Mouse (Mus musculus): ENCODE results near the gene Serf2. TPM values are rescaled to one million over a fixed set of nuclear protein-coding genes. Genes with fewer than 3 reads are reported as not detected.

The Serf2 gene
- polyA plus RNA-seq (2014; fragmentation: Illumina TruSeq; extraction: RNeasy Lipid Tissue Mini Kit (QIAGEN cat#74804); ENCODE audit: insufficient read depth, low read depth, low replicate concordance), result 691 TPM

DNA sequence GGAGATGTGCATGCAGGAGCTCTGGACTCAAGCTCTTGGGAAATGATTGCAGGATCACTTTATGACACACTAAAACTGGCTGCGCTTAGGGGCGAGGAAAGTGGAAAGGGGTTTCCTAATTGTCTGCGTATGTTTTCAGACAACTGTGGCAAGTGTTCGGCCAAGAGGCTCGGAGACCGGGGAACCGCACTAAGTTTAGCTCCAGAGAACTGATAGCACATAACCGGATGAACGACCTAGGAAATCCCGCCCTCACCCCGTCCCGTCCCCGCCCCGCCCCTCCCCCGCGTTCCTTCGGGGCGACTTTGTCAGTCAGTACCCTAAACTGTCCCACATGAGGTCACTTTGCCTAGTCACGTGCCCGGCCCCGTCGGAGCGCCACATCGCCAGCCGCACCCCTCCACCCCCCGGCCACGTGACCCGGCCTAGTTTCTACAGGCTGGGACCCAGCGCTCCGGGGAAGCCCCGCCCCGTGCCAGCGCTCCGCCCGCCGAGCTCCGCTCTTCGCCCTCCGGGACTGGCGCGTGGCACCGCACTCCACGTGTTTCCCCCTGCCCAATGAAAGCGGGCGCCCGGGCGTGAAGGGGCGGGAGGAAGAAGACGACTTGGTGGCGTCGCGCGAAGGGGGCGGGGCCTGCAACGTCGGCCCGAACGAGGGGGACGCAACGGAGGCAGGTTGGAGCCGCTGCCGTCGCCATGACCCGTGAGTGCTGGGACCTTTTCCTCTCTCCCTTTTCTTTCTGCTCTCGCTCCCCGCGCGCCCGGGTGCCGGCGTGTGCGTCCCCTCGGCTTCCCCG lies at the start of gene Serf2:
TSS of gene Serf2 (plus strand) at position 457 of the 797 bp plus-strand sequence.

DNA sequence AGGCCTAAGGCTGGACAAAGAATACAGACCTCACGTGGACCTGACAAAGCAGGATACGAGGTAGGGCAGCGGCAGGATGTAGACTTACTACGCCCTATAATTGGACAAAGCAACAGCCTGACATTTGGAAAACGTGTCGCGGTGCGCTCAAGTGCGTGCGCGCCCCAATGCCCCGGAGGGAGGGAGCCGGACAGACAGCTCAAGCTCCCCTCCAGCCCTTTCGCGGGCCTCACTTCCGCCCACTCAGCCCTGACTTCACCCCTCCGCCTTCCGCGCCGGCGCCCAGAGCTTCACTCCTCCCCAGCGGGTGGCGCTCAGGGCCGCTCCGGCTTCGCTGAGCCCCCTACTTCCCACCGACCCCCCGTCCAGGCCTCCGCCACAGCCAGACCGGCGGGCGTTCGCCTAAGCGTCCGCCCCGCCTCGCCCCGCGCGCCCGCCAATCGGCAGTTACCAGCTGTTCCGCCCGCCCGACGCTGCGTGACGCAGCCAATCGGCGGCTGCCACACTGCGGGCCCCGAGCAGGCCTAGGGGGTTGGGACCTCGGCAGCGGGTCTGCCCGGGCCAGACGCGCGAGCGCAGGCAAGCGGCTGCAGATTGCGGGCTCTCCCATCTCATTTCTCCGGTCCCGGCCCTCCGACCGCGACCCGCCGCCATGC lies 35.5 kb upstream of the Serf2 start, which contains the start of the genes Pdia3 and Catsper2:
TSS of gene Pdia3 (plus strand) at position 389 of the 656 bp plus-strand sequence.
TSS of gene Catsper2 (minus strand) at position 406 of the 656 bp plus-strand sequence.

DNA sequence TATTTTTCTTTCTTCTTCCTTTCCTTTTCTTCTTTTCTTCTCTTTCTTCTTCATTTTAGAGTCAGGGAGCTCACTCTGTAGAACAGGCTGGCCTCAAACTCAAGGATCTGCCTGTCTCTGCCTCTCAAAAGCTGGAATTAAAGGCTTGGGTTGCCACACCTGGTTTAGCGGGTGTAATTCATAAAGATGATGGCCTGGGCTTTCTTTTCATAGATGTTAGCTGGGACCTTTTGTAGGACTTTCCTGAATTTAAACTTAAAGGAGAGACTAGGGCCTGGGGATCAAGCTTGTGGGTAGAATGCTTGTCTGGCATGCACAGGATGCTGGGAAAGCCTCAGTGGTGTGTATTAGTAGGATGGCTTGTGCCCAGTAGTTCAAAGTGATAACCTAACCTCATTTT lies 4.8 kb upstream of the Serf2 start, which contains the start of gene Ell3:
TSS of gene Ell3 (minus strand) at position 101 of the 400 bp plus-strand sequence.

DNA sequence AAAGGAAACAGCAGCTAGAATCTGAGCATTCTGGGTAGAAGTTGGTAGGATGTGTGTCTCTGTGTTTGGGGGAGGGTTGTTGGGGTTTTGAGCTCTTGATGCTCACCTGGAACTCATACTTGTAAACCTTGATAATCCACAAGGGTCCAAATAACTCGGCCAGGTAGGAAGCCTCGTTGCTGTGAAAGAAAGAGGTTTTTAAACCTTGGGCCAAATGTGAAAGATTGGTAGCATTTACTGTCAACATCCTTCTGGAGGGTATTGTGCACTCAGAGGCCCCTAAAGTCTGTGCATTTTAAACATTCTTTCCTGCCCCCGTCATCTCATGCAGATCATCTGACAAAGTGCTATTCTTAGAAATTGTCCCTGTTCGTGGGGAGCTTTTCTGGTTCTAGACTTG lies 4.0 kb downstream of the Serf2 start, which contains the start of gene Hypk:
TSS of gene Hypk (plus strand) at position 301 of the 400 bp plus-strand sequence.

DNA sequence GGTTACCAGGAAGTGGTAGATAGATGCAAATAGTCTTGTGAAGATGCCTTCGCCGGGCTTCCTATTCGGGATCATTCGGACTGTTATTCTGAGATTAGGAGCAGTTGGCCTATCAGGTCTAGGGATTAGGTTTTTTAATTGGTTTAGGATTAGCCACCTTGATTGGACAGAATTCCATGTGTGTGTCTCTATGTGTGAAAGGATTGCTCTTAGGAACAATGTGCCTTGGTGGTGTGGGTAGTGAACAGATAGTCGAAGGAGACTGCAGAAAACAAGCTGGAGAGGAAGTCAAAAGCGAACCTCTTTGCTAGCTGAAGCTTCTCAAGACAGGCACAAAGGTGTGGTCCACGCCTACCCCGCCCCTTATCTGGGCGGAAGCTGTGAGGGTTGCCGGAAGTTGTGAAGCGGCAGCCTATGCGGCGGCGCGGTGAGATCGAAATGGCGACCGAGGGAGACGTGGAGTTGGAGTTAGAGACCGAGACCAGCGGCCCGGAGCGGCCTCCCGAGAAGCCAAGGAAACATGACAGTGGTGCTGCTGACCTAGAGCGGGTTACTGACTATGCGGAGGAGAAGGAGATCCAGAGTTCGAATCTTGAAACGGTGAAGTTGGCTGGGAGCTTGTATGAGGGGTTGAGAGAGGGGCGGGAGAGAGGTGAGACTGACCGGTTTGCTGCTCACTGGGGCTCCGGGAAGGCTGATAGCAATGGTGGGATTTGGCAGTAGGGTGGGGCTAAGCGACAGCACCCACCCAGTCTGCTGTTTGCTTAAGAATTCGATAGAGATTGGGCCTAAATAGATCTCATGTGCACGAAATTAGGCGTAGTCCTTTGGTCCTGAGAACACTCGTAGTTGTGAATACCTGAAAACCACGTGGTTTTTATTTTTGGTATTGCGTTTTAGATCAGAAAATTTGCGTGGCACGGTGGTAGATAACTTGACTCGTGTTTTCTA lies 8.0 kb downstream of the Serf2 start, which contains the start of gene Serinc4:
TSS of gene Serinc4 (minus strand) at position 90 of the 951 bp plus-strand sequence.

DNA sequence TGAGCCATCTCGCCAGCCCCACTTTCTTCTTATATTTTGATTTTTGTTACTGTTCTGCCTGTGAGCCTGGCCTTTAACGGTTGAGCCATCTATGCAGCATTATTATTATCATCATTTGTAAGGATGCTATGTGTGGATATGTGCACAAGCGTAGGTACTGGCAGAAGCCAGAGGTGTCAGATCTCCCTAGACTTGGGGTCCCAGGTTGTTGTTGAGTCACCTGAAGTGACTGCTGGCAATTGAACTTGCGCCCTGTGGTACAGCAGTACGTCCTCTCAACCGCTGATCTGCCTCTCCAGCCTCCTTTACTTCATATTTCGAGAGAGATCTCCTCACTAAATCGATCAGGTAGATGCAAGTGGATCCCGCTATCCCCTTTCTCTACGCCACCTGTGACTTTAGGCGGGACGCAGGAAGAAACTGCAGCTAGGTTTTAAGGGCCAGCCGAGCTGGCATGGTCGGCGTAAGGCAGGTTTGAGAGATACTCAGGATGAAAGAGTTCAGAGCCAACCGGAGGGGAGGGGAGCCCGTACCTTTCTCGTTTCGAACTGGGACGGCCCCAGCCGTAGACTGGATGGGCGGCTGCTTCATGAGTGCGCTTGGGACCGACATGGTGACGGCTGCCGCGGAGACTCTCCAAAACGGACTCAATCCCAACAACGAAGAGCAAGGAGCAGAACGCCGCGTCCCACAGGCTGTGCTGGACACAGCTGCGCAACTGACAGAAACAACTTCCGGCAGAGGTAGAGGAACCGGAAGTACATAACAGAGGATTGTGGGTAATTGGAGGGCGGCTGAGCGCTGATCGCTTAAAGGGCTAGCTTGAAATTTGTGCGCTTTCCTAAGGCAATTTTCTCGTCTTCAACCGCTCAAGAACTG lies 24.5 kb downstream of the Serf2 start, which contains the start of gene Mfap1b:
TSS of gene Mfap1b (minus strand) at position 767 of the 879 bp plus-strand sequence.

DNA sequence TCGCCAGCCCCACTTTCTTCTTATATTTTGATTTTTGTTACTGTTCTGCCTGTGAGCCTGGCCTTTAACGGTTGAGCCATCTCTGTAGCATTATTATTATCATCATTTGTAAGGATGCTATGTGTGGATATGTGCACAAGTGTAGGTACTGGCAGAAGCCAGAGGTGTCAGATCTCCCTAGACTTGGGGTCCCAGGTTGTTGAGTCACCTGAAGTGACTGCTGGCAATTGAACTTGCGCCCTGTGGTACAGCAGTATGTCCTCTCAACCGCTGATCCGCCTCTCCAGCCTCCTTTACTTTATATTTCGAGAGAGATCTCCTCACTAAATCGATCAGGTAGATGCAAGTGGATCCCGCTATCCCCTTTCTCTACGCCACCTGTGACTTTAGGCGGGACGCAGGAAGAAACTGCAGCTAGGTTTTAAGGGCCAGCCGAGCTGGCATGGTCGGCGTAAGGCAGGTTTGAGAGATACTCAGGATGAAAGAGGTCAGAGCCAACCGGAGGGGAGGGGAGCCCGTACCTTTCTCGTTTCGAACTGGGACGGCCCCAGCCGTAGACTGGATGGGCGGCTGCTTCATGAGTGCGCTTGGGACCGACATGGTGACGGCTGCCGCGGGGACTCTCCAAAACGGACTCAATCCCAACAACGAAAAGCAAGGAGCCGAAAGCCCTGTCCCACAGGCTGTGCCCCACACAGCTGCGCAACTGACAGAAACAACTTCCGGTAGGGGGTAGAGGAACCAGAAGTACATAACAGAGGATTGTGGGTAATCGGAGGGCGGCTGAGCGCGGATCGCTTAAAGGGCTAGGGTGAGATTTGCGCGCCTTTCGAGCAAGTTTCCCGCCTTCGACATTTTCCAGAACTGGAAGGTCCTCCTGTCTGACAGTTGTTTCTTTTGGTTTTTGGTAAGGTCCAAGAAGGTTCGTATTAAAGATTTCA lies 57.2 kb downstream of the Serf2 start, which contains the start of the genes Mfap1a and Wdr76:
TSS of gene Mfap1a (minus strand) at position 724 of the 941 bp plus-strand sequence.
TSS of gene Wdr76 (plus strand) at position 782 of the 941 bp plus-strand sequence.

Other genes with a start within 250 kb of the Serf2 start
- gene Trp53bp1, start 177.8 kb upstream of the Serf2 start, polyA plus RNA-seq (2014; fragmentation: Illumina TruSeq; extraction: RNeasy Lipid Tissue Mini Kit (QIAGEN cat#74804); ENCODE audit: insufficient read depth, low read depth, low replicate concordance), result 7.3 TPM
- 1.7 TPM for gene Map1a, start 159.6 kb upstream of the Serf2 start, polyA plus RNA-seq (2014; fragmentation: Illumina TruSeq; extraction: RNeasy Lipid Tissue Mini Kit (QIAGEN cat#74804); ENCODE audit: insufficient read depth, low read depth, low replicate concordance)
- 10.8 TPM for gene Ppip5k1, start 93.8 kb upstream of the Serf2 start, polyA plus RNA-seq (2014; fragmentation: Illumina TruSeq; extraction: RNeasy Lipid Tissue Mini Kit (QIAGEN cat#74804); ENCODE audit: insufficient read depth, low read depth, low replicate concordance)
- gene Ckmt1, start 91.5 kb upstream of the Serf2 start, polyA plus RNA-seq (2014; fragmentation: Illumina TruSeq; extraction: RNeasy Lipid Tissue Mini Kit (QIAGEN cat#74804); ENCODE audit: insufficient read depth, low read depth, low replicate concordance), result 15.9 TPM
- 0.22 TPM for gene Strc, start 62.0 kb upstream of the Serf2 start, polyA plus RNA-seq (2014; fragmentation: Illumina TruSeq; extraction: RNeasy Lipid Tissue Mini Kit (QIAGEN cat#74804); ENCODE audit: insufficient read depth, low read depth, low replicate concordance)
- gene Pdia3, start 35.4 kb upstream of the Serf2 start, polyA plus RNA-seq (2014; fragmentation: Illumina TruSeq; extraction: RNeasy Lipid Tissue Mini Kit (QIAGEN cat#74804); ENCODE audit: insufficient read depth, low read depth, low replicate concordance), result 250 TPM
- 1.3 TPM for gene Catsper2, start 35.4 kb upstream of the Serf2 start, polyA plus RNA-seq (2014; fragmentation: Illumina TruSeq; extraction: RNeasy Lipid Tissue Mini Kit (QIAGEN cat#74804); ENCODE audit: insufficient read depth, low read depth, low replicate concordance)
- 1.2 TPM for gene Ell3, start 4.9 kb upstream of the Serf2 start, polyA plus RNA-seq (2014; fragmentation: Illumina TruSeq; extraction: RNeasy Lipid Tissue Mini Kit (QIAGEN cat#74804); ENCODE audit: insufficient read depth, low read depth, low replicate concordance)
- 12.5 TPM for gene Hypk, start 4.1 kb downstream of the Serf2 start, polyA plus RNA-seq (2014; fragmentation: Illumina TruSeq; extraction: RNeasy Lipid Tissue Mini Kit (QIAGEN cat#74804); ENCODE audit: insufficient read depth, low read depth, low replicate concordance)
- 0.11 TPM for gene Serinc4, start 7.6 kb downstream of the Serf2 start, polyA plus RNA-seq (2014; fragmentation: Illumina TruSeq; extraction: RNeasy Lipid Tissue Mini Kit (QIAGEN cat#74804); ENCODE audit: insufficient read depth, low read depth, low replicate concordance)
- 28.4 TPM for gene Mfap1b, start 24.9 kb downstream of the Serf2 start, polyA plus RNA-seq (2014; fragmentation: Illumina TruSeq; extraction: RNeasy Lipid Tissue Mini Kit (QIAGEN cat#74804); ENCODE audit: insufficient read depth, low read depth, low replicate concordance)
- gene Mfap1a, start 57.5 kb downstream of the Serf2 start, polyA plus RNA-seq (2014; fragmentation: Illumina TruSeq; extraction: RNeasy Lipid Tissue Mini Kit (QIAGEN cat#74804); ENCODE audit: insufficient read depth, low read depth, low replicate concordance), result 16.0 TPM
- gene Wdr76, start 57.5 kb downstream of the Serf2 start, polyA plus RNA-seq (2014; fragmentation: Illumina TruSeq; extraction: RNeasy Lipid Tissue Mini Kit (QIAGEN cat#74804); ENCODE audit: insufficient read depth, low read depth, low replicate concordance), result 2.1 TPM